Mouse (Mus musculus) hematopoietic stem cell, adult 5-6 weeks (primary cell): ENCODE data around the gene Simc1. TPM values are rescaled to one million over a fixed set of nuclear protein-coding genes. Genes with fewer than 3 reads are reported as not detected.

ENCODE experiments used
- total RNA-seq: library from RNA; stranded (forward); fragments of 172-1452, 232-1000 nt; gene quantifications from 2 replicates; pipeline ENCODE4 v1.2.3, GENCODE M21; 2017

The Simc1 gene
- total RNA-seq, 1 experiment from 2014 or later: 11.4 TPM

Other genes starting within 250 kb of the Simc1 start
- gene Cplx2, start 132.4 kb upstream of the Simc1 start, total RNA-seq: 2.4 and 3.4 TPM in 2 replicates
- 29.4 and 56.5 TPM in 2 replicates for gene Thoc3, start 34.9 kb upstream of the Simc1 start, total RNA-seq
- gene 4833439L19Rik, start 61.7 kb downstream of the Simc1 start, total RNA-seq: 20.8 and 27.9 TPM in 2 replicates
- 9.3 and 9.9 TPM in 2 replicates for gene Arl10, start 71.2 kb downstream of the Simc1 start, total RNA-seq
- 56.9 and 59.5 TPM in 2 replicates for gene Nop16, start 86.3 kb downstream of the Simc1 start, total RNA-seq
- 36.7 and 40.1 TPM in 2 replicates for gene Higd2a, start 86.4 kb downstream of the Simc1 start, total RNA-seq
- gene Cltb, start 107.6 kb downstream of the Simc1 start, total RNA-seq: 30.5 and 40.7 TPM in 2 replicates
- 44.5 and 51.6 TPM in 2 replicates for gene Faf2, start 118.0 kb downstream of the Simc1 start, total RNA-seq
- 24.5 and 44.4 TPM in 2 replicates for gene Rnf44, start 190.1 kb downstream of the Simc1 start, total RNA-seq
- not detected in 2 replicates for gene Cdhr2, start 197.7 kb downstream of the Simc1 start, total RNA-seq
- gene Gprin1, start 246.1 kb downstream of the Simc1 start, total RNA-seq: not detected in 2 replicates